Mouse (Mus musculus): Measurements from ENCODE around the gene Usp32. TPM values are rescaled to one million over a fixed set of nuclear protein-coding genes. Genes with fewer than 3 reads are reported as not detected.

Usp32 gene
- polyA plus RNA-seq, 2 experiments = 5.9 to 10.7 TPM

DNA sequence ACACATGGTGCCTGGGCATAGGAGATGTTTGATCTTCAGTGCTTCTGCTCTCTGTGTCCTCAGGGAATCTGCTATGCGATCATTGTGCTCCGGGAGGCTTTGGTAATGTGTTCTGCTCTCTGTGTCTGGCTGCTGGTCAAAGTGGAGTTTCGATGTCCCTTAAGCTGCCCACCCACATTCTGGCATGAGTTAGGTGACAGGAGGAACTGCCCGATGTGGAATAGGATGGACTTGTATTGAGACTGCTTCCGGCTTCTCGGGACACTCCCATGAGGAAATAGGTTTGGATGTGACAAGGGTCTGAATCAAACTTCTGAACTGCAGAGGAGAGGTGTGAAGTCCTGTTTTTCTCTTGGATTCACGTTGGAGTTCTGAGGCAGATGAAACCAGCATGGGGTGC lies 165.4 kb downstream of the Usp32 start:
- no peak overlapping the region for H3K9ac ChIP-seq (ENCODE audit: low read depth, low read length, severe bottlenecking)
- DNase-seq (ENCODE audit: low spot score) = no peak
- H3K4me3 ChIP-seq (replicated peaks; ENCODE audit: low read length) = no peak overlapping the region
- ATAC-seq (ENCODE audit: low FRiP score, low read depth) = no peak
- H3K4me1 ChIP-seq (ENCODE audit: control insufficient read depth, insufficient read depth, low read length) = no peaks in the 10 kb centered on the region
- no peak overlapping the region for H3K4me2 ChIP-seq (replicated peaks; ENCODE audit: low read depth, low read length, severe bottlenecking)
- no peaks in the 10 kb centered on the region for H3K36me3 ChIP-seq (ENCODE audit: control insufficient read depth, insufficient read depth, low read length)
- H3K9me3 ChIP-seq (ENCODE audit: control insufficient read depth, low read length) = no peaks in the 10 kb centered on the region
- H3K27me3 ChIP-seq (ENCODE audit: control insufficient read depth, insufficient read depth, low read length) = no peaks in the 10 kb centered on the region
- H3K27ac ChIP-seq (replicated peaks; ENCODE audit: low read depth, low read length) = no peak overlapping the region
- TF ChIP-seq POLR2A (IDR thresholded peaks at IDR 0.05; ENCODE audit: borderline replicate concordance, extremely low read depth, insufficient read depth, insufficient read length) = no peak
- WGBS = 67% methylated on average over 7 of the region's 7 CpGs

DNA sequence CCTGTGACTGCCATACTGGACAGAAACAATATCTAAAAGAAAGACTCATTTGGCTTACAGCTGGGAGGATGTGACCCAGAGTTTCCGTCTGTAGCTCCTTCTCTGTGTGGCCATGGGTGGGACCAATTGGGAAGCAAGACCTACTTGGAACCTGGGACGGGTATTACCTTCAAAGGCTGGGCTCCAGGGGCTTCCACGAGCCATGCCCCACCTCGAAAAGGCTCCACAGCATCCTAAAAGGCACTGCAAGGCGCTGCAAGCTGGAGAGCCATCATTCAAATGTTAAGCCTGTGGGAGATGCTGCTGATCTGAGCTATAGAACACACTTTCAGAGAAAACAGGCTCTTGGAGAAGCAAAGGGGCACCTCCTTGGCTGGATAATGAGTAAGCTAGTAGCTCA lies 166.3 kb downstream of the Usp32 start:
- Histone ChIP-seq H3K4me3 (replicated peaks; ENCODE audit: low read length) (no peak overlapping the region), H3K4me2 (replicated peaks; ENCODE audit: low read depth, low read length, severe bottlenecking) (no peak overlapping the region), H3K27me3 (ENCODE audit: control insufficient read depth, insufficient read depth, low read length) (no peaks in the 10 kb centered on the region), H3K9ac (ENCODE audit: low read depth, low read length, severe bottlenecking) (no peak overlapping the region), H3K27ac (replicated peaks; ENCODE audit: low read depth, low read length) (no peak overlapping the region), H3K36me3 (ENCODE audit: control insufficient read depth, insufficient read depth, low read length) (no peaks in the 10 kb centered on the region), H3K4me1 (ENCODE audit: control insufficient read depth, insufficient read depth, low read length) (no peaks in the 10 kb centered on the region), H3K9me3 (ENCODE audit: control insufficient read depth, low read length) (no peaks in the 10 kb centered on the region)
- DNase-seq (ENCODE audit: low spot score) (no peak), ATAC-seq (ENCODE audit: low FRiP score, low read depth) (no peak)
- TF ChIP-seq POLR2A (IDR thresholded peaks at IDR 0.05; ENCODE audit: borderline replicate concordance, extremely low read depth, insufficient read depth, insufficient read length) = no peak
- WGBS = 63% methylated on average over 5 of the region's 5 CpGs

DNA sequence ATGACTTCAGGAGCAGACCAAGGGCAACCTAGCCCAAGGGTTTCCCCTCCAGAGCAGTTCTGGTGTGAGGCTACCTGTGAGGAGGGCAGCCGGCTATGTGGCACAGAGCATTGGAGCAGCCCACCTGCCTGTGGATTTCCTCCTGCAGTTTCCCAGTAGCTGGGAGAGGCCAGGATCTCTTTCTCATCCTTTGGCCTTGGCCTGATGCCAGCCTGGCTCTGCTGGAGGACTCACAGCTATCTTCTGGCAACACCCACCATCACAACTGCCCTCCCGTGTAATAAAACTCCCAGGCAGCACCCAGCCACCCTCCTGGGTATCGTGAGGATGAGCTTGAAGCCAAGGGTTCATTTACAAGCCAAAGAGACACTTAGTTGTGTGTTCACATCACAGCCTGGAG lies 167.9 kb downstream of the Usp32 start:
- Histone ChIP-seq H3K4me1 (ENCODE audit: control insufficient read depth, insufficient read depth, low read length) (no peaks in the 10 kb centered on the region), H3K27me3 (ENCODE audit: control insufficient read depth, insufficient read depth, low read length) (no peaks in the 10 kb centered on the region), H3K9me3 (ENCODE audit: control insufficient read depth, low read length) (no peaks in the 10 kb centered on the region), H3K36me3 (ENCODE audit: control insufficient read depth, insufficient read depth, low read length) (no peaks in the 10 kb centered on the region), H3K4me2 (replicated peaks; ENCODE audit: low read depth, low read length, severe bottlenecking) (no peak overlapping the region), H3K9ac (ENCODE audit: low read depth, low read length, severe bottlenecking) (no peak overlapping the region), H3K27ac (replicated peaks; ENCODE audit: low read depth, low read length) (no peak overlapping the region), H3K4me3 (replicated peaks; ENCODE audit: low read length) (no peak overlapping the region)
- TF ChIP-seq POLR2A (IDR thresholded peaks at IDR 0.05; ENCODE audit: borderline replicate concordance, extremely low read depth, insufficient read depth, insufficient read length) = no peak
- no peak for DNase-seq (ENCODE audit: low spot score)
- WGBS = 59% methylated on average over 3 of the region's 3 CpGs
- no peak for ATAC-seq (ENCODE audit: low FRiP score, low read depth)

DNA sequence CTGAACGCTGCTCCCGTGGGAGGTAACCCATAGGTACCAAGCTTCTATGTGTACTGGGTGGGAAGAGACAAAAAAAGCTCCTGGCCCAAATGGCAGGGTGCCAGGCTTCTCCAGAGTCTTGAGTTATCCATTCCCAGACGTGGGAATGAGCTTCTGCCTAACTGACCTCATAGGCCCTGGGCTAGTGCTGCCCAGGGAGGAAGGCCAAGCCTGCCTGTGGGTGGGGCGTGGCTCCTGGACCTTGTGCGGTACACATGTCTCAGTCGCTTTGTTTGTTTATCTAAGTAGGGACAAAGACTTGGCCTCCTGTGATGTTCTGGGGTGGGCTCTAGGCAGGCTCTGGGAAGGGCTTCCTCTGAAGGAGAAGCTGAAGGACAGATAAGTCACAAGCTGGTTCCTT lies 171.2 kb downstream of the Usp32 start:
- Histone ChIP-seq H3K4me2 (replicated peaks; ENCODE audit: low read depth, low read length, severe bottlenecking) (no peak overlapping the region), H3K4me3 (replicated peaks; ENCODE audit: low read length) (no peak overlapping the region), H3K4me1 (ENCODE audit: control insufficient read depth, insufficient read depth, low read length) (no peaks in the 10 kb centered on the region), H3K27ac (replicated peaks; ENCODE audit: low read depth, low read length) (no peak overlapping the region), H3K9ac (ENCODE audit: low read depth, low read length, severe bottlenecking) (no peak overlapping the region), H3K27me3 (ENCODE audit: control insufficient read depth, insufficient read depth, low read length) (no peaks in the 10 kb centered on the region), H3K36me3 (ENCODE audit: control insufficient read depth, insufficient read depth, low read length) (no peaks in the 10 kb centered on the region), H3K9me3 (ENCODE audit: control insufficient read depth, low read length) (no peaks in the 10 kb centered on the region)
- DNase-seq (ENCODE audit: low spot score) (no peak), ATAC-seq (ENCODE audit: low FRiP score, low read depth) (no peak)
- no peak for TF ChIP-seq POLR2A (IDR thresholded peaks at IDR 0.05; ENCODE audit: borderline replicate concordance, extremely low read depth, insufficient read depth, insufficient read length)
- 55% methylated on average over 6 of the region's 6 CpGs for WGBS

GRCm38 (mm10) chr11:84968309-84968708 lies 171.7 kb downstream of the Usp32 start:
- DNase-seq (ENCODE audit: low spot score) (no peak), ATAC-seq (ENCODE audit: low FRiP score, low read depth) (no peak)
- no peaks in the 10 kb centered on the region for H3K4me1 ChIP-seq (ENCODE audit: control insufficient read depth, insufficient read depth, low read length)
- no peak overlapping the region for H3K4me2 ChIP-seq (replicated peaks; ENCODE audit: low read depth, low read length, severe bottlenecking)
- H3K36me3 ChIP-seq (ENCODE audit: control insufficient read depth, insufficient read depth, low read length) = no peaks in the 10 kb centered on the region
- no peaks in the 10 kb centered on the region for H3K9me3 ChIP-seq (ENCODE audit: control insufficient read depth, low read length)
- H3K27ac ChIP-seq (replicated peaks; ENCODE audit: low read depth, low read length) = no peak overlapping the region
- no peak overlapping the region for H3K9ac ChIP-seq (ENCODE audit: low read depth, low read length, severe bottlenecking)
- no peak overlapping the region for H3K4me3 ChIP-seq (replicated peaks; ENCODE audit: low read length)
- WGBS = 68% methylated on average over 4 of the region's 4 CpGs
- TF ChIP-seq POLR2A (IDR thresholded peaks at IDR 0.05; ENCODE audit: borderline replicate concordance, extremely low read depth, insufficient read depth, insufficient read length) = no peak
- H3K27me3 ChIP-seq (ENCODE audit: control insufficient read depth, insufficient read depth, low read length) = no peaks in the 10 kb centered on the region

GRCm38 (mm10) chr11:84967113-84967512 lies 172.8 kb downstream of the Usp32 start:
- H3K27ac ChIP-seq (replicated peaks; ENCODE audit: low read depth, low read length) = no peak overlapping the region
- H3K4me2 ChIP-seq (replicated peaks; ENCODE audit: low read depth, low read length, severe bottlenecking) = no peak overlapping the region
- no peak overlapping the region for H3K9ac ChIP-seq (ENCODE audit: low read depth, low read length, severe bottlenecking)
- H3K4me1 ChIP-seq (ENCODE audit: control insufficient read depth, insufficient read depth, low read length) = no peaks in the 10 kb centered on the region
- DNase-seq (ENCODE audit: low spot score) (no peak), ATAC-seq (ENCODE audit: low FRiP score, low read depth) (0 out of 2 replicates have a peak, but pooled peaks have one; percentile 30)
- 14% methylated on average over 5 of the region's 5 CpGs for WGBS
- H3K36me3 ChIP-seq (ENCODE audit: control insufficient read depth, insufficient read depth, low read length) = no peaks in the 10 kb centered on the region
- H3K4me3 ChIP-seq (replicated peaks; ENCODE audit: low read length) = no peak overlapping the region
- no peaks in the 10 kb centered on the region for H3K9me3 ChIP-seq (ENCODE audit: control insufficient read depth, low read length)
- no peak for TF ChIP-seq POLR2A (IDR thresholded peaks at IDR 0.05; ENCODE audit: borderline replicate concordance, extremely low read depth, insufficient read depth, insufficient read length)
- no peaks in the 10 kb centered on the region for H3K27me3 ChIP-seq (ENCODE audit: control insufficient read depth, insufficient read depth, low read length)

Measured in limb, embryonic 14.5 days (tissue).